Mouse (Mus musculus) hematopoietic stem cell, adult 5-6 weeks (primary cell): ENCODE measurements at regions not wholly inside any gene's neighbourhood (a gene's known extent, or its start where the extent isn't known, plus 50 kb on each side); places are given as distances from the start of the nearest gene placed in this dataset.

Experiments
- ATAC-seq, 2 experiments: fragments of 125-278 bp in 1 of 2; replicated peaks in 1 of 2; 2 replicates each; pipeline ENCODE4 v1.8.0; 2016 to 2017; ENCODE audit warnings: inconsistent platforms in 2 of 2, mild to moderate bottlenecking in 2 of 2, moderate number of reproducible peaks in 2 of 2, low read depth in 1 of 2, moderate TSS enrichment in 1 of 2; ENCODE audit not compliant: low FRiP score in 2 of 2, poor library complexity in 2 of 2, severe bottlenecking in 2 of 2, insufficient read depth in 1 of 2, low TSS enrichment in 1 of 2

DNA sequence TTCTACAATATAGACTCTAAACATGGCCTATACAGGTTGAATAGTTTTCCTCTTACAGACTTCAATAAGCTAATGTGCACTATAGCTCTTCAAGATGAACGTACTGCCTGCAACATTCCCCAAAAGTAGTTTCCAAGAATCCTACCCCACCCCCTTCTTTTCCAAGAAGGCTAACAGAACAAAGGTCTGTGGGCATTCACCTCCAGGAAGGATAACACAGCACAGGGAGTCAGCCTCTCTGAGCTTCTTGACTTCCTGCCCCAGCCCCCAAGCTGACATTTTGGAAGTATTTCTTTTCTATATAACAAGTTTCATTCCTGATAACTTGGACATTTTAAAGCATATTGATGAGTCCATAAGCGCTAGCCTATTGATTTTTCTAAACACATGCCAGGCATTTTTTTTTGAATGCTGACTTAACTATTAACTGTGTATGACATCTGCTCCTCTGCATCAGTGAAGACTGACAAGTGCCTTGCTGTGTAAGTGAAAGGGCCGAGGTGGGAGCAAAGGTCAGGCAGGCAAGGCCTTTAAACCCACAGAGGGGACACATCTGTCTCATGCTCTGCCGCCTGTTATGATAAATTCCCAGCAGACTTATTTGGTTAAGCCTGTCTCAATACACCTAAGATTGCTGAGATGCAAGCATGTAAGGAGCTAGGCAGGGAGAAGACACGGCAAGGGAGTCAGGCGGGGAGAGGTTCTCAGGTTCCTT is 93.8 kb upstream of the Rnaseh2b start:
- ATAC-seq: no peak

DNA sequence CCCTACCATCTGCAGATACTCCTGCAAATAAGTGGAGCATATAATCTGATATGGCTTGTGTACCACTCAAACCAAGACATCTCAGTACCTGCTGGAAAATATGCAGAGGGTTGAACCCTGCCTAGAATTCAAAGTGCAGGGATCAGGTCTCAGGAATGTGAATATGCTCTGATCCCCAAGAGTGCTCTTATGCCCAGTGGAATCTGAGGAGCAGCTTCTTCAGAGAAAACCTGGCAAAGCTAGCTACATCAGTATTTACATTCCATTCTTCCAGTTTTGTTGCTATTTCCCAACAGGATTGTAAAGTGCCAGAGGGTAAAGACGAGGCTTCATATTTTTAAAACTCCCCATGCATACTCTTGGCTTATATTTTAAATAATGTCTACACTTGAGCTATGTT is 77.3 kb upstream of the Rnaseh2b start:
- ATAC-seq: no peak

DNA sequence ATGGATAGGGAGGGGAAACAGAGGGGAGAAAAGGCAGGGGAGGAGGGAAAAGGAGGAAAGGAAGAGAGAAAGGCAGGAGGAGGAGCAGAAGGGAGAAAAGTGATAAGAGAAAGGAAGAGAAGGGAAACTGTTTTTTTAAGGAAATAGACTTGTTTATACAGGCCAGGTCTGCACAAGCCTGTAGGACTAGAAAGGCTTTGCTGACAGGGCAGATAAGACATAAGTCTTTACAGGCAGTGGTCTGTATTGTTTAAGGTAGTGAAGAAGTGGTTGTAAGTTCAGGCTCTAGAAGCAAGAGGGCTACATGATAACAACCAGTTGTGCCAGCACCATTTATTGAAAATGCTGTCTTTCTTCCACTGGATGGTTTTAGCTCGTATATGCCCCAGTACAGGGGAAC is 75.4 kb upstream of the Rnaseh2b start:
- ATAC-seq: no peak

DNA sequence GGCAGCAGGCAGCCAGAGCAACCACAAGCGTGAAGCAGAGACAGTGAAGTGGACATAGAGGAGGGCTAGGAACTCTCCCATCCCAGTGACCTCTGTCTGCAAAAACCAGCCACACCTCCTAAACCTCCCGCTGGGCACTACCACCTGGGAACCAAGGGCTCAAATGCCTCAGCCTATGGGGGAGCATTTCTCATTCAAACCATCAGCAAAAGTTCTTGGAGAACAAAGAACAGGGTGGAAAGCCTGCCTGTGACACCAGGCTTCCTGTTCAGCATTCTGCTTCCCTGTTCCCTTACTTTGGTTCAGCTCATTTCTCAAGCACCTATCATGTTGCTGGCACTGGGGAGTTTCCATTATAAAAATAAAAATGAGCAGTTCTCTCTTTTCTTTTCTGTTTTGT is 74.4 kb upstream of the Rnaseh2b start:
- no peak for ATAC-seq

DNA sequence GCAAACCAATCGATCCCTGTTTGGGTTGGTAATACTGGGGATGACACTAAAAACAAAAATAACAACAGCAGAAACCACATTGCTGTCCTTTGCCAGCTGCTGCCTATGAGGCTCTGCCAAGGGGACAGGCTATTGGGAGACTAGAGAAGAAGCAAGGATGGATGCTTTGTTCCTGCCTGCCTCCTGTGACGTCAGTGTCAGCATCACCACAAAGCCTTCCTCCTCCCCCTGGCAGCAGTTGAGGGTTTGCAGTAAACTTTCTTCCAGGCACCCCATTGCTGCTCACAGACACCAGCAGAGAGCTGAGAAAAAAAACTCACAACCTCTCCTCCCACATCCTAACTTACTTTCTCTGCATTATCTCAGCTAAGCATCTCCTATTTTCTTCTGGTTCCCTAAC is 73.7 kb upstream of the Rnaseh2b start:
- ATAC-seq: no peak

DNA sequence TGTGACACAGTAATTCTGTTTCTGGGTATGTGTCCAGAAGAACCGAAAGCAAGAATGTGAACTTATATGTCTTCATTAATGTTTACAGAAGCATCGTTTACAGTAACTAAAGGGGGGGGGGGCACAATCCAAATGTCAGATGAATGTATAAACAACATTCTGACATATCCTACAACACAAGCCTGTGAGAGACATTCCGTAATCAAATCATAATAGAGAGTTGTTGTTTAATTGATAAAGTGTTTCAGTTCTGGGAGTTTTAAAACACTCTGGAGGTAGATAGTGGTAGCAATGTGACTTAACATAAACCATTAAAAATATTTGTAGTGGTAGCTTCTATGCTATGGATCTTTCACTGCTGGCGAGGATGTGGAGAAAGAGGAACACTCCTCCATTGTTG is 71.6 kb upstream of the Rnaseh2b start:
- no peak for ATAC-seq
